Mouse (Mus musculus) heart, adult 11 months (tissue): Measurements from ENCODE around the gene Mfsd4a.

Experiments
- DNase-seq: peaks from one replicate; pipeline ENCODE4 v3.0.0; 2022

Mfsd4a gene

DNA sequence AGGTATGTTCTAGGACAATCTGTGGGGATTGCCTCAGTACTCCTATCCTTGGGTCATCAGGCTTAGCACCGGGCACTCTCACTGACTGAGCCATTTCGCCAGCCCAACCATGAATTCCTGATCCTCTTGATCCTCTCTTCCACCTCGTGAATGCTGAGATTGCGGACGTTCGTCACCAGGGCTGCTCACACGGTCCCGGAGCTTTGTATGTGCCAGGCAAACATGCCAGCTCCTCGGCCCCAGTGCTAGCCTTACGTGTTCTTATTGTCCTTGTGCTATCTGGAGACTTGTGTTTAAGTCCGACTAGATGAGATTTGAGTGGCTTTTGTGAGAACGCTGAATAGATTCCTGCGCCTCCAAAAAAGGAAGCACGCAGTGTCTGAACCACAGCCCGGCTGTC is 80.4 kb downstream of the Mfsd4a start:
- no peak for DNase-seq

DNA sequence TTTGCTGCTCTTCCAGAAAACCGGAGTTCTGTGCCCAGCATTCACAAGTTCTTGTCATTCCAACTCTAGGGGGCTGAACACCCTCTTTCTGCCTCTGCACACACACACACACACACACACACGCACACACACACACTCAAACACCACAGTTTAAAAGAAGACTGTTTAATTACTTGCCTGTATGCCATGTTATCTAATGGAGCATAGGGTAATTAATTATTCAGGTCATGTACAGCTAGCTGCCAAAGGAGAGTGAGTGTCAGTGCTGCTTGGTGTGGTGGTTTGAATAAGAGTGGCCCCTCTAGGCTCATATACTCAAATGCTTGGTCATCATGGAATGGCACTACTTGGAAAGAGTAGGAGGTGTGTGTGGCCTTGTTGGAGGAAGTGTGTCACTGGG is 84.1 kb downstream of the Mfsd4a start:
- no peak for DNase-seq

DNA sequence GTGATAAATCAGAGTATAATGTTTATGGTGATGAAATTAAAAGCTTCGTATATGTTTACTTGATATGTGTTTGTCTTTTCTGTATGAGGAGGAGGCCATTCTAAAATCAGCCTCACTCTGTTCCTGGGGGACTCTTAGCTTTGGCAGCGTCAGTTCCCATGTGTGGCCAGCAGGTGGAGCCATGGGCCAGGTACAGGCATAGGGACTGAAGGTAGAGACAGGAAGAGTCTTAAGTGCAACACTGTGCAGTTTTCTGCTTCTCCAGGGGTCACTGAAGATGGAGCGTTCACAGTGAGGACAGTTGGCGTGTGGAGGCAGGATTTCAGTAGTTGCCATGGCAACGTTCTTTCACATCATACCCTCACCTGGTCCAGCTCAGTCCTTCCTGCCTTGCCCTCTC is 85.0 kb downstream of the Mfsd4a start:
- DNase-seq: peak; percentile 93

DNA sequence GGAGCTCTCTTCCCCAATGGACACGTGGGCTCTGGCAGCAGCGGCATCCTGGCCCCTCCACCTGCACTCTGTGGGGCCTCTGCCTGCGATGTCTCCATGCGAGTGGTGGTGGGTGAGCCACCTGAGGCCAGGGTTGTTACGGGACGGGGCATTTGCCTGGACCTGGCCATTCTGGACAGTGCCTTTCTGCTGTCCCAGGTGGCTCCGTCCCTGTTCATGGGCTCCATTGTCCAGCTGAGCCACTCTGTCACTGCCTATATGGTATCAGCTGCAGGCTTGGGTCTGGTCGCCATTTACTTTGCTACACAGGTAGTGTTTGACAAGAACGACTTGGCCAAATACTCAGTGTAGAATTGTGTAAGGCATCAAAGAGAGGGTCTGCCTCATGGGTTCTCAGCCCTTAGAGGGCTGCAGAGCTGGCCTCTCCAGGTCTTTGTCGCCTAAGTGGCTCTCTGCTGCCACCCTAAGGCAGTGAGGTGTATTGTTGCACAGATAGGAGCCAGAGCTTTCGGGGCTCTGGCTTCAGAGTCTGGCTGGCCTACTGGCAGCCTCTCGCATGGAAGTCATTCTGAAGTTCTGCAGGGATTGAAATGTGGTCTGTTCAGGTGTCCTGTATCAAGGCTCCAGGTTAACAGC is 86.4 kb downstream of the Mfsd4a start:
- peak; percentile 95 for DNase-seq

DNA sequence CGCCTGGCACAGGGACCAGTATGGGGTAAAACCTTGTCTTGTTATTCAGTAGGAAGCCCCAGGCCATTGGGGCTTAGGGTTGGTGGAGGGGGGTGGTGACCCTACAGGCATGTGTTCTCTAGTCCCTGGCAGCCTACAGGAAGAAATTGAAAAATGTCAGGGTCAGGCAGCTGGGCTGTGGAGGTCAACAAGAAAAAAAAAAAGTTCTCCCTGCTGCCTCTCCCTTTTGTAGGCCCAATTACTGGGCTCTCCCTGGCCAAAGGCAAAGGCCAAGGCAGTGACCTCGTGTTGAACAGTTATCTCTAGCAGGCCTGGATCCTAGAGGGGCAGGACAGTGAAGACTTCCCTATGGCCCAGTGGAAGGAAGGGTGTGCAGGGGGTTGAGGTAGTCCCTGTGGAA is 87.4 kb downstream of the Mfsd4a start:
- DNase-seq: no peak

DNA sequence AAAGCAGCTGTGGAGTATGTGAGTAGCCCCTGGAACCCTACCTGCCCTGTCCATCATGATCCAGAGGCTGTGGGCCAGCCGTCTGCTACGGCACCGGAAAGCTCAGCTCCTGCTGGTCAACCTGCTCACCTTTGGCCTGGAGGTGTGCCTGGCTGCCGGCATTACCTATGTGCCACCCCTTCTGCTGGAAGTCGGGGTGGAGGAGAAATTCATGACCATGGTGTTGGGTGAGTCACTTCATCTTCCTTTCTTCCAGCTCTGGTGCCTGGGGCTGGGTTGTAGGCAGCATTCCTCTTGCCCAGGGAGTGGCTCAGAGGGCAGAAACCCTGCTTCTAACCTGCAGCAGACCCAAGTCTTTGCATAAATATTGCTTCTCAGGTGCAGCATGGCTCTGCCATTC is 91.0 kb downstream of the Mfsd4a start:
- DNase-seq: no peak

DNA sequence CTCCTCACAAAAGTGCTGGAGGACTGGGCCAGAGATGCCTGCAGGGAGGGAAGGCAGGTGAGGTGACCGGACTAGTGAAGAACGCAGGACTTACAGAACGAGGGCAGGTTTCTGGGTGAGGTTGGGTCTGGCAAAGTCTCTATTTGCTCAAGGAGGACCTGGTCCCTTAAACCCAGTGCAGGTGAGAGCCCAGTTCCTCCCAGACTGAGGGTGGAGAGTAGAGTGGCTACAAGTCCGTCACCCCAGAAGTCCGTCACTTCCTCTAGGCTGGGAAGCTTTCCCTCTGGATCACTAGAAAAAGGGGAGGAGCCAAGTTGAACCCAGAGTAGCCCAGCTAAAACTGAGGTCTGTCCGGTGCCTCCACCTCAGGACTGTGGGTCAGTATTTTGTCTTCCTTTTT is 93.9 kb downstream of the Mfsd4a start:
- no peak for DNase-seq
